Mouse (Mus musculus) T-helper 1 cell (primary cell): ENCODE results near the gene Jph3.

Source experiments
- in situ Hi-C: fragments of 300-600 bp; cut with MboI, MseI; formaldehyde crosslinking; loops from one replicate; pipeline ENCODE4 v1.15.1; 2025; ENCODE audit warnings: high pct_unique_total_duplicates

Jph3 gene

DNA sequence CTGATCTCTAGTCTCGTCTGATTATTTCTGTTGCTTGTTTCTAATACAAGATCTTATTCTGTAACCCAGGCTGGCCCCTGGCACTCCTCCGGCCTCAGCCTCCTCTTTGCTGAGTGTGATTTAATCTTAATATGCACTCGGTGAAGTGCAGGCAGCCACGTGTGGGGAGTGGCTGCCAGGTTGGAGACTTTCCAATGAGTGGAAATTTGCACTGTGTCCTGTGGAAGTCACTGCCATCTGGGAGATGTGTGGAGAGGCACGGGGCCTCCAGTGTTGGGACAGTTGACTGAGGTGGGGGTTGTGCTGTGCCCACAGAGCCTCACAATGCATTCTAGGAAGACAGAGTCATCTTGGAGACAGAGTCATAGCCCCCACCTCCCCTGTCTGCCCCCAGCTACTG lies 53.1 kb downstream of the Jph3 start:
- in situ Hi-C loops, result no loop called here

DNA sequence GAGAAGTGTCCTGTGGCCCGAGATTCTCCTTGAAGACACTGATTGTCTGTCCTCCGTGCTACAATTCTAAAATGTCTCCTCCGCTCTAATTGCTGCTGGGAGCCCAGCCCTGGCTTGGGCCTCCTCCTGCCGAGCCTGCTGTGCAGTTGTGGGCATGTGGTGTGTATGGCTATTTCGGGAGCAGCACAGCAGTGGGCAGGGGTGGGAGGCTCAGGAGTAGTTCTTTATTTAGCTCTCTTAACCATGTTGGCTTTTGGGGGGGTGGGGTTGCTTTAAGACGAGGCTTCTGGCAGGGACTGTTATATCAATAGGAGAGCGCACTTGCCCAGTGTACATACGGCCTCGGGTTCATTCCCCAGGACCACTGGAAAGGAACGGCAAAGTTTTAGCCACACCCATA lies 57.1 kb downstream of the Jph3 start:
- in situ Hi-C loops, result no loop called here

- in situ Hi-C loops, result no loop called here
Measured at GRCm38 (mm10) chr8:121788786-121789185, 59.4 kb downstream of the Jph3 start.

GRCm38 (mm10) chr8:121792159-121792558 lies 62.7 kb downstream of the Jph3 start:
- in situ Hi-C loops, result no loop called here

GRCm38 (mm10) chr8:121792627-121793026 lies 63.2 kb downstream of the Jph3 start:
- in situ Hi-C loops, result no loop called here

GRCm38 (mm10) chr8:121794151-121794550 lies 64.7 kb downstream of the Jph3 start:
- in situ Hi-C loops, result no loop called here

- in situ Hi-C loops, result no loop called here
Measured at GRCm38 (mm10) chr8:121795461-121795860, 66.0 kb downstream of the Jph3 start.

DNA sequence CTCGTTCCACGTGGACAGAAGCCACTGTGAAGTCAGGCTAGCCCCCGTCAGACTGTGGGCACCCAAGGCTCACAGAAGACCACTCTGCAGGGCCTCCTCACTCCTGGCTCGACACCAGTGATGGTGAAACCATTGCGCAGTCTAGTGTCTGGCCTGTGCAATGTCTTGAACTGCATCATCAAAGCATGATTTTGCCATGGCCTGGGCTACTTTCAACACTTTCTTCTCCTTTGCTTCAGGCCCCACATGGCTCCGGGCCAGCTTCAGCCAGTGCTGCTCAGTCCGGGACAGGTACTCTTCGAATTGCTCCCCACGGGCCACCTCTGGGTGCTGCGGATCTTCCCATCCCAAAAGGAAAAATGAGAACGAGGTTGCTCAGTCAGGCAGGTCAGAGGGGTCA lies 67.0 kb downstream of the Jph3 start:
- in situ Hi-C loops, result no loop called here

- in situ Hi-C loops, result no loop called here
Measured at GRCm38 (mm10) chr8:121798401-121798800, 69.0 kb downstream of the Jph3 start.

DNA sequence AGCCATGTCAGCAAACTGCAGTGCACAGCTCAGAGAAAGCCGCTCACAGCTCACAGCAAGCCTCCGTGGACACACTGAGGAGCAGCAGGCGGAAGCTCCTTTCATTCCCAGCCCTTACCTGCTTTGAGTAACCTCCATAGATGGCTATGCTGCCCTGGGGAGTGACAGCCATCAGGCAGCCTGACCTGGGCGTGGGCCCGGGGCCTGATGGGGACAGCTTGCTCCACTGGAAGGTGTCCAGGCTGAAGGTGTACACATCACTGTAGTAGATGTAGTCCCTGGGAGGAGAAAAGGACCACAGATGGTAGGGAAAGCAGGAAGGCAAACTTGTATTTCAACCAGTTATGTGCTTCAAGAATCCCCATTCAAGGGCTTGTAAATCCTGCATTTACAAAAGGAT lies 75.4 kb downstream of the Jph3 start:
- in situ Hi-C loops, result no loop called here

DNA sequence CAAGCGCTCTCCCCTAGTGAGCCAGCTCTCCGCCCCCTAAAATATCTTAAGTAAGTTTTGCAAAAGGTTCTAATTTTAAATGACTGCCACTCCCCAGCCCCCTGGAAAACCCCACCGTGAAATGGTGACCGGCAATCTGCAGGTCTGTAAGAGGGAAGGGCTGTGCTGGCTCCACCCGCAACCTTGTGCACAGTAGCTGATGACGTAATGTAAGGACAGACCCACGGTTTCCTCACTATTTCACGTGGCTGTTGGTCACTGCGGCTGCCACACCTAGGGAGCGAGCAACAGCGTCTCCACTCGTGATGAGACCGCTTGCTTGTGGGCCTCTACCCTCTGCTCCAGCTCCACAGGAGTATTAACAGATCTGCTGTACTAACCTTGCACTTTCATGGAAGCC lies 76.7 kb downstream of the Jph3 start:
- in situ Hi-C loops, result no loop called here

GRCm38 (mm10) chr8:121808032-121808431 lies 78.6 kb downstream of the Jph3 start:
- in situ Hi-C loops, result no loop called here

DNA sequence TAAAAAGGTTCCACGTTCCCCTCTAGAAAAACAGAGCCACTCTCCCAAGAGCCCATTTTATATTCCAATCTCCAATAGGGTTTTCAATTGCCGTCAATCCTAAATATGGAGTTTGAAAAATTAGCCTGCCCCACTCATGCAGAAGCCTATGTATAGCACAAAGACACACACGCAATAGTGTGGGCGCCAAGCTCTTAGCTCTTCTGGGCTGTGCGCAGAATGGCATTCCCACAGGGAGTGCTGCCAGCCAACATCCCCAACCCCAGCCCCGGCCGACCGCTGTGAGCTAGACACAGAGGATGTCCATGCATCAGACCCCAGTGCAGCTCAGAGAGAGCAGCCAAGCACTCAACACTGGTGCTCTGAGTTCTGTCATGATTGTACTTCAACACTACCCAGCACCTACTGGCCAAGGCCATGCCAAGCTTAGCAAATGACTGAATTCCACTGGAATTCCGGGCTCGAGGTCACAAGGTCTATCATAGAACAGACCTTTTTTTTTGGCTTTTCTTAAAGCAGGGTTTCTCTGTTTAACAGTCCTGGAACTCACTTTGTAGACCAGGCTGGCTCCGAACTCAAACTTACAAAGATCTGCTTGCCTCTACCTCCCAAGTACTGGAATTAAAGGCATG lies 80.2 kb downstream of the Jph3 start:
- in situ Hi-C loops, result no loop called here

- in situ Hi-C loops, result no loop called here
Measured at GRCm38 (mm10) chr8:121811502-121811901, 82.1 kb downstream of the Jph3 start.

DNA sequence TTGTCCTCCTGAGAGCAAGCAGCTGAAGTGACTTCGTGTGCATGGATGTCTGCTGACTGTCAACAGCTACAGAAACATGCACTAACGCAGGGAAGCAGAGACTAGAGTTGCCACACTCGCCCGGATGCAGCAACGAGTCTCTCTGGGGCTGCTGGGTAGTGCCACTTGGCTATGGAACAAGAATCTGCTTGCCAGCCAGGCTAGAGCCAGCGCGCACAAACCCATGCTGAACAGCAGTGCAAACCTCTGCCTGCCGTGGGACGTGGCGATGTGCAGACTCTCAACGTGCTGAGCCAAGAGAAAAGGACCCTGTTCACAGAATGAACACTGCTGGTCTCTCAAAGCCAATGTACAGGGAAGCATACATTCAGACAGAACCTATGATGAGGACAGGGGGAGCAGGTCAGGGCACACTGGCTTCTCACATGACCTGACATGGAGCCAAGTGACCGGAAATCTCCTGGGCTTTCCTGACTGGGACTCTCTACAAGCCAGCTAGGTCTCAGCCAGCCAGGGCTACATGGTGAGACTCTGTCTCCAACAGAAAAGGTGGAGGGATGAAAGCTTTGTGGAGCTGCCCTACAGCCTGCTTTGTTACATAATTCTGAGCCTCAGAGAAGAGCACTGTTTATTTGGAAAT lies 82.6 kb downstream of the Jph3 start:
- in situ Hi-C loops, result no loop called here

DNA sequence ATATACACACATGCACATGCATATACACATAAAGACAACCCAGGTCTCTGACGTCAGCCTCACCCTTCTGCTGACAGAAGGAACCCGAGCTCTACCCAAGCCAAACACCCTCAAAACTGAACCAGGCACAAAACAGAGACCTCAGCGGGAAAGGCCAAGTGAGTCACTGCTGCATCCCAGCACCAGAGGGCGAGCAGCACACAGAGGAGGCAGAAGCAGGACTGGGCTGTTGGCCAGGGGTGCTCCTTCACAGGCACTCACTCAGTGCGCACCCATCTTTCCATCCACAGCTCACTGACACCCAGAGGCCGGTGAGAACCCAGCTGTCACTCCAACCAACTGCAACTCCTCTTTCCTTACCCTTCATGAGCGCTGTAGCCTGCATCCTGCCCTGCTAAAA lies 88.8 kb downstream of the Jph3 start:
- in situ Hi-C loops, result no loop called here

- in situ Hi-C loops, result no loop called here
Measured at GRCm38 (mm10) chr8:121820840-121821239, 91.4 kb downstream of the Jph3 start.

- in situ Hi-C loops, result no loop called here
Measured at GRCm38 (mm10) chr8:121821320-121821719, 91.9 kb downstream of the Jph3 start.

- in situ Hi-C loops, result no loop called here
Measured at GRCm38 (mm10) chr8:121821770-121822169, 92.3 kb downstream of the Jph3 start.

DNA sequence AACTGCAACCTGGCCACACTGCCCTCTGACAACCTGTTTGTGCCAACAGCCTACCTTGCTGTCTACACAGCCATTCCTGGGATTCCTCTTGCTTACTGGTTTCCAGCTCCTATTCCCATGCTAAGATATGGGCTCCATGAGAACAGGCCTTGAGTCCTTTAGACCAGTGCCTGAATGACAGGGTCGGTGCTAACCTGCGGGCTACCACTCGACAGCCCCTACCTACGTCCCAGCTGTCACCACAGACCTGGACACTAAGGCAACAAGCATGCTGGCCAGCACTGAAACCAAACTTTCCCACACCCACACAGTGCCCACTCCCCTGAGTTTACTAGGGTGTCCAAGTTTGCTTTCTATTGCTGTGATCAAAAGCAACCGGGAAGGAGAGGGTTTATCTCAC lies 98.3 kb downstream of the Jph3 start:
- in situ Hi-C loops, result no loop called here

GRCm38 (mm10) chr8:121828376-121829023 lies 99.1 kb downstream of the Jph3 start:
- in situ Hi-C loops, result no loop called here

DNA sequence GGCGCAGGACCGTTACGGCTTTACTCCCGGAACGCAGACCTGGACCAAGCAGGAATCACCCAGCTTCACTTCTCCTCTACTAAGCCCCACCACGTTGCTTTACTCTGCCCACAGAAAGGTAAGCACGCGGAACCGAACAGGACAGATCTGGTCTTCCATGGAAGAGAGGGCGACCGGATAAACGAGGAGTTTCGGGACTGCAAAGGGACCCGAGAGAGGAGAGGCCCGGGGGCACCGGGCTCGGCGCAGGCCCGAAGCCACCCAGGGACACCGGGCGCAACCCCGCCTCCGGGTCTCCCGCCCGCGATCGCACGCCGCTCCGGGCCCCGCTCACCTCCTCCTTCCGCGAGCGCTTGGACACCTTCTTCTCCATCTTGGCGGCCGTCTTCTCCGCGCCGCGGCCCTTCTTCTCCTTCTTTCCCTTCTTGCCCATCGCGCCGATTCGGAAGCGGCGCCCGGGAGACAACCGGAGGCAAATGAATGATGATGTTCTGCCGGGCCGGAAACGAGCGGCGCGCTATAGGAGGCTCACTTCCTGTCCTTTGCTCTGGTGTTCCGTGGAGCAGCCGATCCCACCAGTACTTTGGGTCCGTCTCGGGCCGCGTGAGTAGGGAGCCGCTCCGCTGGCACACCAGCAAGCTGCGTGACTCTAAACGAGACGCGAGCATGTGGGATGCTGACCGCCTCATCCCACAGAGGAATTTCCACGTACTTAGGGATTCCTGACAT lies 99.8 kb downstream of the Jph3 start, which contains the start of gene Klhdc4:
Klhdc4 (minus strand) TSS at position 522 of the 729 bp plus-strand sequence.
- in situ Hi-C loops, result no loop called here
